In the genomic region with DNA sequence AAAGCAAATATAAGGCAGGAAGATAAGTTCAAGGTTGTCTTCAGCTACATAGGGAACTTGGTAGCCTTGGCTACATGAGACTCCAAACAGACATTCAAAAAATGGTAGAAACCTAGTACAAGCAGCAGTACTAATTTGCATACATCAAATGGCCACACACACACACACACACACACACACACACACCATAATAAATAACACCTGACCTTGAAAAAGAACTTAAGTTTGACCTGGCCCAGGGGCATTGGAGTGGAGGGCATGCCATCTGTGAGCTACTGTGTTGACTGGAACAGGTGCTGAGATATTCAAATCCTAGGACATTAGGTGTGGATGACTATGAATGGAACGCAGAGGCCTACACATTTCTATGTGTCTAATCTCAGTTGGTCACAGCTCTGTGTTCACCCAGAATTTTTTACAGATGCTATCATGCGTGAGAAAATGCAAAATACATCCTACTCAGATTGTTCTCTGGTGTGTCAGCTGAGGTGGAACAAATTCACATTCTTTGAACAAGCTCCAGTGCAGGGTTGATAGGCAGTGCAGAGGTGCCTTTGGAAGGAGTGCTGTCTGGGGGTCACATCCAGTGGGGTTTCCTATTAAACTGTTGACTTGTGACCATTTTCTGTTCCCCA, we compare ENCODE assay signal across 14 mouse cellular contexts.
DNase-seq lines count a peak whose midpoint lies in the region; ATAC-seq lines count a peak whose summit lies in the region.
"Had no signal": no experiment of that assay in that cellular context is flagged by ENCODE, and none has a peak within 500 bp of the region (broad histone marks: within the 10 kb centered on the region; RNA-seq: fewer than 3 reads in every experiment).

No protein-coding gene starts in this region.

- H3K36me3 ChIP-seq in midbrain, embryonic 11.5 days (ENCODE audit: control insufficient read depth, insufficient read depth, low read length): no peaks in the 10 kb centered on the region
- H3K36me3 ChIP-seq in midbrain, embryonic 10.5 days: no peaks in the 10 kb centered on the region
- H3K36me3 ChIP-seq in embryonic facial prominence, embryonic 12.5 days: no peaks in the 10 kb centered on the region
- H3K36me3 ChIP-seq: heart, embryonic 15.5 days; liver, embryonic 15.5 days had no signal

- H3K4me2 ChIP-seq in midbrain, embryonic 11.5 days: no peak overlapping the region
- no peak overlapping the region for H3K4me2 ChIP-seq in embryonic facial prominence, embryonic 12.5 days (replicated peaks)
- H3K4me2 ChIP-seq: heart, embryonic 15.5 days; liver, embryonic 15.5 days had no signal

- DNase-seq in midbrain, embryonic 11.5 days (ENCODE audit: low spot score, missing footprints): peak; percentile 79
- DNase-seq in midbrain, embryonic 10.5 days (ENCODE audit: low spot score): no peak
- peak; percentile 20 for DNase-seq in kidney, adult 18-20 months
- DNase-seq in kidney, postnatal 36 days: peak; percentile 55 to 60
- no peak for DNase-seq in gastrocnemius, postnatal 14 days
- DNase-seq in urinary bladder, adult 18-20 months (ENCODE audit: low spot score in 2 of 2): no peak
- DNase-seq: cerebellum, adult 18-20 months; lung, postnatal 4 days; spleen, adult 18-20 months had no signal

- peaks cover 9% of the 10 kb centered on the region; the same call in 1 of the 2 replicates for H3K4me1 ChIP-seq in midbrain, embryonic 11.5 days (ENCODE audit: control insufficient read depth, insufficient read depth, low read length)
- peaks cover 34% of the 10 kb centered on the region for H3K4me1 ChIP-seq in midbrain, embryonic 10.5 days
- no peaks in the 10 kb centered on the region for H3K4me1 ChIP-seq in embryonic facial prominence, embryonic 12.5 days
- H3K4me1 ChIP-seq: heart, embryonic 15.5 days; liver, embryonic 15.5 days had no signal

- intact Hi-C loops in gastrocnemius, postnatal 14 days (cut with DNase I; ENCODE audit: low total_unique reads): no loop called here

- H3K27me3 ChIP-seq in midbrain, embryonic 11.5 days (ENCODE audit: control insufficient read depth, insufficient read depth, low read length): no peaks in the 10 kb centered on the region
- no peaks in the 10 kb centered on the region for H3K27me3 ChIP-seq in midbrain, embryonic 10.5 days (ENCODE audit: low read depth, poor library complexity, severe bottlenecking)
- no peaks in the 10 kb centered on the region for H3K27me3 ChIP-seq in embryonic facial prominence, embryonic 12.5 days
- H3K27me3 ChIP-seq: heart, embryonic 15.5 days; liver, embryonic 15.5 days had no signal

- WGBS in midbrain, embryonic 11.5 days: 54% methylated on average over 2 of the region's 2 CpGs
- 80% methylated on average over 2 of the region's 2 CpGs for WGBS in midbrain, embryonic 10.5 days
- WGBS in embryonic facial prominence, embryonic 12.5 days: 76% methylated on average over 2 of the region's 2 CpGs

- H3K4me3 ChIP-seq in midbrain, embryonic 11.5 days (ENCODE audit: low read depth, low read length): no peak overlapping the region
- no peak overlapping the region for H3K4me3 ChIP-seq in midbrain, embryonic 10.5 days
- H3K4me3 ChIP-seq in embryonic facial prominence, embryonic 12.5 days: no peak overlapping the region
- H3K4me3 ChIP-seq: heart, embryonic 15.5 days; liver, embryonic 15.5 days; myocyte had no signal

- H3K27ac ChIP-seq in midbrain, embryonic 11.5 days (ENCODE audit: low read depth, low read length): no peak overlapping the region
- H3K27ac ChIP-seq in midbrain, embryonic 10.5 days (replicated peaks): no peak overlapping the region
- H3K27ac ChIP-seq in embryonic facial prominence, embryonic 12.5 days: no peak overlapping the region
- H3K27ac ChIP-seq: heart, embryonic 15.5 days; liver, embryonic 15.5 days had no signal

- H3K9ac ChIP-seq in midbrain, embryonic 11.5 days (ENCODE audit: low read length): no peak overlapping the region
- H3K9ac ChIP-seq in embryonic facial prominence, embryonic 12.5 days: no peak overlapping the region
- H3K9ac ChIP-seq: heart, embryonic 15.5 days; liver, embryonic 15.5 days had no signal

- ATAC-seq in midbrain, embryonic 11.5 days (ENCODE audit: low FRiP score): peak; percentile 66; the same call in 1 of the 2 replicates
- 0 out of 2 replicates have a peak, but pooled peaks have one; percentile 35 for ATAC-seq in embryonic facial prominence, embryonic 12.5 days (ENCODE audit: insufficient number of reproducible peaks, insufficient read depth, low FRiP score, low TSS enrichment)
- no peak for ATAC-seq in activated CD4-positive, CD25-positive, alpha-beta regulatory T cell, adult 4 months

- H3K9me3 ChIP-seq in midbrain, embryonic 11.5 days (ENCODE audit: control insufficient read depth, low read length): no peaks in the 10 kb centered on the region
- H3K9me3 ChIP-seq in midbrain, embryonic 10.5 days (replicated peaks): no peaks in the 10 kb centered on the region
- H3K9me3 ChIP-seq in embryonic facial prominence, embryonic 12.5 days: no peaks in the 10 kb centered on the region
- H3K9me3 ChIP-seq: heart, embryonic 15.5 days; liver, embryonic 15.5 days had no signal

Comparison
In these comparisons a context has a peak if more than half of its experiments do, and no peak if none do; other contexts are left out.
1. DNase-seq: peak in midbrain, embryonic 11.5 days (single experiment), kidney, adult 18-20 months (single experiment) and kidney, postnatal 36 days (2 of 2); none in midbrain, embryonic 10.5 days (single experiment), gastrocnemius, postnatal 14 days (single experiment) and urinary bladder, adult 18-20 months (0 of 2).